Mouse (Mus musculus) gastrocnemius, postnatal 25 days (tissue): ENCODE results near the gene Ralgps2. TPM values are rescaled to one million over a fixed set of nuclear protein-coding genes. Genes with fewer than 3 reads are reported as not detected.

Experiments
- DNase-seq: peaks from one replicate; pipeline ENCODE4 v3.0.0; 2022
- total RNA-seq, 2 experiments: library from RNA; stranded (reverse); gene quantifications; 1 replicate in 1 of 2; 2 replicates in 1 of 2; pipeline ENCODE4 v1.2.3; 2021

Gene Ralgps2
- total RNA-seq, 2 experiments from 2014 or later, result 1.6 to 1.9 TPM

- peak; percentile 34 for DNase-seq
Measured at GRCm38 (mm10) chr1:156769163-156769562, 170.3 kb downstream of the Ralgps2 start.

GRCm38 (mm10) chr1:156765311-156765710 lies 174.1 kb downstream of the Ralgps2 start:
- DNase-seq, result no peak

- no peak for DNase-seq
Measured at GRCm38 (mm10) chr1:156764584-156764983, 174.8 kb downstream of the Ralgps2 start.

- peak; percentile 55 for DNase-seq
Measured at GRCm38 (mm10) chr1:156763280-156763679, 176.1 kb downstream of the Ralgps2 start.

- DNase-seq, result no peak
Measured at GRCm38 (mm10) chr1:156761430-156761801, 178.0 kb downstream of the Ralgps2 start.

GRCm38 (mm10) chr1:156760549-156761429 lies 178.6 kb downstream of the Ralgps2 start:
- no peak for DNase-seq

- no peak for DNase-seq
Measured at GRCm38 (mm10) chr1:156758326-156758725, 181.1 kb downstream of the Ralgps2 start.

- peak; percentile 65 for DNase-seq
Measured at GRCm38 (mm10) chr1:156754608-156755413, 184.6 kb downstream of the Ralgps2 start.

Other genes with a start within 250 kb of the Ralgps2 start
- gene Fam20b, start 220.5 kb downstream of the Ralgps2 start, total RNA-seq, result 10 to 100 TPM; 29.0 to 30.2 TPM
- gene Angptl1, start 101.1 kb downstream of the Ralgps2 start, total RNA-seq, result 10 to 100 TPM in 1 of 2 experiments, 1 to 10 TPM in 1; 7.4 to 15.8 TPM
- not detected for gene Tex35, start 169.1 kb upstream of the Ralgps2 start, total RNA-seq